Mouse (Mus musculus): ENCODE results near the gene Samd10. TPM values are rescaled to one million over a fixed set of nuclear protein-coding genes. Genes with fewer than 3 reads are reported as not detected.
A peak's percentile ranks its signal among the peaks of the same experiment; 100 is the strongest.

The Samd10 gene
- total RNA-seq (2021): 10 to 100 TPM; 11.7 to 14.2 TPM

- peak; percentile 47 to 54 for DNase-seq (ENCODE audit: extremely low spot score in 1 of 2, low spot score in 1 of 2)
Measured at GRCm38 (mm10) chr2:181598454-181599351, at the start of gene Samd10. Samd10 (minus strand) TSS chr2:181599212.

GRCm38 (mm10) chr2:181646626-181647472 is 47.8 kb upstream of the Samd10 start:
- no peak for DNase-seq (ENCODE audit: extremely low spot score in 1 of 2, low spot score in 1 of 2)

- DNase-seq (ENCODE audit: extremely low spot score in 1 of 2, low spot score in 1 of 2): no peak
Measured at GRCm38 (mm10) chr2:181645666-181646065, 46.7 kb upstream of the Samd10 start.

- no peak for DNase-seq (ENCODE audit: extremely low spot score in 1 of 2, low spot score in 1 of 2)
Measured at GRCm38 (mm10) chr2:181644361-181644760, 45.3 kb upstream of the Samd10 start.

GRCm38 (mm10) chr2:181635865-181636264 is 36.9 kb upstream of the Samd10 start:
- DNase-seq (ENCODE audit: extremely low spot score in 1 of 2, low spot score in 1 of 2): no peak

- no peak for DNase-seq (ENCODE audit: extremely low spot score in 1 of 2, low spot score in 1 of 2)
Measured at GRCm38 (mm10) chr2:181632624-181633023, 33.6 kb upstream of the Samd10 start.

GRCm38 (mm10) chr2:181628471-181628870 is 29.5 kb upstream of the Samd10 start:
- no peak for DNase-seq (ENCODE audit: extremely low spot score in 1 of 2, low spot score in 1 of 2)

GRCm38 (mm10) chr2:181623401-181623800 is 24.4 kb upstream of the Samd10 start:
- no peak for DNase-seq (ENCODE audit: extremely low spot score in 1 of 2, low spot score in 1 of 2)

GRCm38 (mm10) chr2:181618761-181619495 is 19.9 kb upstream of the Samd10 start:
- no peak for DNase-seq (ENCODE audit: extremely low spot score in 1 of 2, low spot score in 1 of 2)

- DNase-seq (ENCODE audit: extremely low spot score in 1 of 2, low spot score in 1 of 2): no peak
Measured at GRCm38 (mm10) chr2:181602367-181602766, 3.4 kb upstream of the Samd10 start.

- no peak for DNase-seq (ENCODE audit: extremely low spot score in 1 of 2, low spot score in 1 of 2)
Measured at GRCm38 (mm10) chr2:181601751-181602145, 2.7 kb upstream of the Samd10 start.

- DNase-seq (ENCODE audit: extremely low spot score in 1 of 2, low spot score in 1 of 2): peak; percentile 90 to 95
Measured at GRCm38 (mm10) chr2:181600828-181601750, 2.1 kb upstream of the Samd10 start.

GRCm38 (mm10) chr2:181600226-181600758 is 1.3 kb upstream of the Samd10 start:
- DNase-seq (ENCODE audit: extremely low spot score in 1 of 2, low spot score in 1 of 2): no peak

GRCm38 (mm10) chr2:181597378-181598061 is 1.5 kb downstream of the Samd10 start:
- no peak for DNase-seq (ENCODE audit: extremely low spot score in 1 of 2, low spot score in 1 of 2)

- DNase-seq (ENCODE audit: extremely low spot score in 1 of 2, low spot score in 1 of 2): no peak
Measured at GRCm38 (mm10) chr2:181596221-181596960, 2.6 kb downstream of the Samd10 start.

GRCm38 (mm10) chr2:181594946-181595696 is 3.9 kb downstream of the Samd10 start:
- DNase-seq (ENCODE audit: extremely low spot score in 1 of 2, low spot score in 1 of 2): no peak

GRCm38 (mm10) chr2:181593937-181594336 is 5.1 kb downstream of the Samd10 start:
- no peak for DNase-seq (ENCODE audit: extremely low spot score in 1 of 2, low spot score in 1 of 2)
